Mouse (Mus musculus): Measurements from ENCODE around the gene Neto2.
"Not testable (repeated sequence)": the region's sequence is repeated elsewhere in the genome, so short reads cannot be mapped to it uniquely, and the experiment has no call there.

Gene Neto2

DNA sequence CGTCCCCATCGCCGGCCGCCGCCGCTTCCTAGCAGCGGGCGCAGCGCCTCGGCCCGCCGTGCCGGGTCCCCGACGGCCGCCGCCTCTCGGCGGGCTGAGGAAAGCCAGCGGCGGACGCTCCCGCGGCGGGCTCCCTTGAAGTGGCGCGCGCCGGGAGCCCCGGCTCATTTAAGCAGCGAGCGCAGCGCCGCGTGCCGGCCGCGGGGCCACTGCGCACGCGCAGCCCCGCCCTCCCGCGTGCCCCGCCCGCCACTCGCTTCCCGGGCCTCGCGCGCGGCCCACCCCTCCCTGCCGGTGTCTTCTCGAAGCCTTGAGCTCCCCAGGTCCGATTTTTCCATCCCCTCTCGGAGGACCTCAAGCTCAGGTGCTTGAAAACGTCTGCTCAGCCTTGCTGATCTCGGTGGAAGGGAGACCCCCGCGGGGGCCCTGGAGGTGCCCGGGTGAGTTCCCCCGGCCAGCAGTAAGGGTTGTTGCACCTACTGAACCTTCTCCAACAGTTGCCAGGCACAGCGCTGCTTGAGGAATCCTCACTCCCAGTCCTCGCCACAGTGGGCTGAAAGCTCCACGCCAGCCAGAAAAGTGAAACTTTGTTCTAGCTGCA lies at the start of gene Neto2:
TSS of gene Neto2 (minus strand) at position 174 of the 601 bp plus-strand sequence.
- peak; percentile 83 for DNase-seq

- no peak for DNase-seq
Measured at GRCm38 (mm10) chr8:85745053-85745452, 44.3 kb upstream of the Neto2 start.

- DNase-seq, result no peak
Measured at GRCm38 (mm10) chr8:85730545-85730944, 29.8 kb upstream of the Neto2 start.

GRCm38 (mm10) chr8:85717271-85717670 lies 16.5 kb upstream of the Neto2 start:
- no peak for DNase-seq

DNA sequence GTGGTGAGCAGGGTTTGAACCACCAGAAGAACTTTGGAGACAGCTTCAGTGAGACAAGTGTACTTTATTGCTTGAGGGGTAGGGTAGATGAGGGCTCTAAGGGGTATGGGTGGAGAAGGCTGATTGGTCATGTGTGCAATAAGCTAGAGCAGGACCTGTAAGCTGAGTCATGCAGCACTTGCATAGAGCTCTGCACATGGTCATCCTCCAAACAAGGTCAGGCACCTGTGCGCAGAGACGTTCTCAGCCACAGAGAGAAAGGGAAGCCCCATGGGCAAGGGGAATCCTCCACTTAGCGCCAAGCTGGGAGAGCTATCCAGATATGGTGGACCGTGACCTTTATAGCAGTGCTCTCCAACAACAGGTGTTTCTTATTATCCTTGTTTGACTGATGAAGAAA lies 16.0 kb upstream of the Neto2 start:
- no peak for DNase-seq

DNA sequence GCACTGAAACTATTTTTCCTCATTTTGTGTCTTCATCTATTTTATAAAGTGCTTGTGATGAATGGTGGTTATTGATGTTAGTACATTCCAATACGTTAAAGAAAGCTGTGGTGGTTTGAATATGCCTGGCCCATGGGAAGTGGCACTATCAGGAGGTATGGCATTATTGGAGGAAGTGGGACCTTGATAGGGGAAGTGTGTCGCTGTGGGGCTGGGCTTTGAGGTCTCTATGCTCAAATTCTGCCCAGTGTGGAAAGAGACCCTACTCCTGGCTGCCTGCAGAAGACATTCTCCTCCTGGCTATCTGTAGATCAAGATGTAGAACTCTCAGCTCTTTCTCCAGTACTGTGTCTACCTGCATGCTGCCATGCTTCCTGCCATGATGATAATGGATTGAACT lies 6.3 kb upstream of the Neto2 start:
- no peak for DNase-seq

DNA sequence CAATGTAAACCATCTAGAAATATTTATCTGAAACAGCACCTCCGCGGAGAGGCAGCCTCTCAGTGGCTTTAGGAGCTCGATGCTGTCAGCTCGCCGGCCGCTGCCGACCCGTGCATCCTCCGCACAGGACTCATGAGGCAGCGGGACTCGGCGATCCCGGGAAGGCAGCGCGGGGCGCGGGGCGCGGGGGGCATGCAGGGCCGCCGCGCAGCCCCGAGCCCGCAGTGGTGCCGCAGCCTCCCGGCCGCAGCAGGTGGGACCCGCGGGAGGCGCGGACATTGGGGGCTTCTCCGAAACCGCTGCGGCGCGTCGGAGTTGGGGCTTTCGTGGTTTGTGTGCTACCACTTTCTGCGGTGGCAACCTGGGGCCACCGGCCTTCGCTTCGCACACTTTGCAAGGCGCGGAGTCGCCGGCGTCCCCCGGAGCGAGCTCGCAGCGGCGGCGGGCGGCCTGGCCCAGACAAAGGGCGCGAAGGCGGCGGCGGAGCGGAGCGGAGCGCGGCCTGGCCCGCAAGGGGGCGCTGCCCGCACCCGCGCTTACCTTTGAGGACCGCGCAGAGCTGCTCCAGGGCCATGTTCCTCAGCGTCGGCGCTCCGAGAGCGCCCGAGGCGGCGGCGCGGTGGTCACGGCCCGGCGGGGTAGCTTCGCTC lies 498 bp downstream of the Neto2 start:
- peak; percentile 78 for DNase-seq

- peak; percentile 80 for DNase-seq
Measured at GRCm38 (mm10) chr8:85699051-85699450, 1.7 kb downstream of the Neto2 start.

DNA sequence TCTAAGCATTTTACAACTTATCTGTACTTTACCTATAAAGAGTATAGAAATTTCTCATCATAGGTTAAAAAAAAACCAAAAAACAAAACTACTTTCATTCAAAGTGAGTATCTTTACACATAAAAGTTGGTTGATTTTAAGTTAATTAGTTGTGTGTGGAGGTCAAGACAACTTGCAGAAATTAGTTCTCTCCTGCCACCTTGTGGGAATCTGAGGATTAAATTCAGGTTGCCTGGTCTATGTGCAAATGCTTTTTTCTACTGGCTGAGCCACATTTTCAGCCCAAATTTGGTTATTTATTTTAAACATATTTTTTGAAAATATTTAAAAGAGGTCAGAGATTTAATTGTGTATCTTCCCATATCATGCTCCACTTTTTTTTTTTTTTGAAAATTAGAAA lies 35.6 kb downstream of the Neto2 start:
- no peak for DNase-seq

GRCm38 (mm10) chr8:85661995-85662394 lies 38.7 kb downstream of the Neto2 start:
- DNase-seq, result peak; percentile 50

DNA sequence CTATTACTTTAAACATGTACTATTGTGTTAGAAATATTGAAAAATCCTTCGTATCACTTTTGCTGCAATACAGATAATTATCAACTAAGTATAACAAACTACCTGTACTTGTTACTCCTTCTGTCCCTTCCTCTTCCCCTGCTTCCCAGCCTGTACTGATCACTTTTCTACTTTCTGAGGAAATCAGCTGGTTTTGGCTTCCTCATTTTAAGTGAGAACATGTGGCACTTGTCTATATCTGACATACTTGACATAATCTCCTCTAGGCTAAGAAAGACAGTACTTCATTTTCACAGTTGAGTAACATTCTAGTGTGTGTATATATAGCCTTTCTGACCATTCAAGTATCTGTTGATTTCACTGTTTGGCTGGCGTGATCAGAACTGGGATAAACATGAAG lies 49.5 kb downstream of the Neto2 start:
- DNase-seq, result no peak

- DNase-seq, result no peak
Measured at GRCm38 (mm10) chr8:85648553-85648952, 52.2 kb downstream of the Neto2 start.

GRCm38 (mm10) chr8:85644921-85645665 lies 55.6 kb downstream of the Neto2 start:
- DNase-seq, result no peak

- no peak for DNase-seq
Measured at GRCm38 (mm10) chr8:85624450-85624849, 76.3 kb downstream of the Neto2 start.

GRCm38 (mm10) chr8:85623246-85623645 lies 77.5 kb downstream of the Neto2 start:
- DNase-seq, result no peak

- no peak for DNase-seq
Measured at GRCm38 (mm10) chr8:85618789-85619188, 81.9 kb downstream of the Neto2 start.

- not testable (repeated sequence) for DNase-seq
Measured at GRCm38 (mm10) chr8:85617125-85617524, 83.6 kb downstream of the Neto2 start.

- no peak for DNase-seq
Measured at GRCm38 (mm10) chr8:85608836-85609235, 91.9 kb downstream of the Neto2 start.

DNA sequence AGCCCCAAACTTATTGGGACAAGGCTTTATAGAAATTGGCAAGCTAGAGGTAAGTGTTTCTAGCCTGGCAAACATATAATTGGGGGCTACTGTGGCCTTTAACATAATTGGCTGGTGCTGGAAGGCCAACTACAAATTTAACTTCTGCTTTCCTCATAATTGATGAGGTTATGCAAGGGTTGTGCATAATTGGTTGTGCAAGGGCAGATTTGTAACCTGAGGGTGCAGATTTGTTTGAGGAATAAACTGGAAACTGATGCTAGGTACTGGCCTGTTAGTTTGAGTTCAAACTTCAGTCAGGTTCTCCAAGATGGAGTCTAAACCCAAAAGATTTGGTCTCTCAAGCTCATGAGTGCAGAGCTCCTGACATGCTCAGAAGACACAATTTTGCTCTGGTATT lies 92.9 kb downstream of the Neto2 start:
- no peak for DNase-seq

DNA sequence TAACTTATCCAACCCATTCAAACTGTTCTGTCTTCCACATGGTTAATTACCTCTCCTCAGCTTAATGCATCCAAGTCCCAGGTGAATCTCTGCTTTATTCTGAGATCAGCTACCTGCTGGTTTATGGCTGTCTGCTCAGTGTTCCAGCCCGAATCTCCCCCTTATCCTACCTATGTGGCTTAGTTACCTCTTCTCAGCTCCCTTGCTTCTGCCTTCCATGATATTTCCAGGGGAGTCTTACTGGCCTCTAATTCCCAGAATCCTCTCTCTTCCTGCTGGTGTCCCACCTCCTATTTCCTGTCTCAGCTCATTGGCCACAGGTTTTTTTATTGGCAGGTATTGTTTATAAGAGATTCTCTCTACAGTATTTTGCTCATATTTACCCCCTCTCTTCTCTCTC lies 93.8 kb downstream of the Neto2 start:
- no peak for DNase-seq

DNA sequence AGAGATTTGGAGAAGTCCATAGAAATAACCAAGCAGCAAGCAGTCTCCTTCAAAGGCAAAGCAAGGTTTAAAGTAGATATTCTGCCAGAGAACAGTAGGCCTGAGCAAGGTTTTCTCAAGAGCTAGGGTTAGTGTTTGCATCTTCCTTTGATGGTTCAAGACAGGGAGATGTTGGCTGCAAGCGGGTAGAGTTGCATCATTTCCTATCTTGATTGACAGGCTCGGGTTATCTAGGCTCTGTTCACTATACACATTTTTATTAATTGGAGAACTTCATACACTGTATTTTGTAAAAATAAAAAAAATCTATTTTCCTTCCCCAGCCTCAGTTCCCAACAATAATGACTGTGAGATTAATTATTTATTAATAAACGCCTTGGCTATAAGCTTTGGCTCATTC lies 94.2 kb downstream of the Neto2 start:
- no peak for DNase-seq

DNA sequence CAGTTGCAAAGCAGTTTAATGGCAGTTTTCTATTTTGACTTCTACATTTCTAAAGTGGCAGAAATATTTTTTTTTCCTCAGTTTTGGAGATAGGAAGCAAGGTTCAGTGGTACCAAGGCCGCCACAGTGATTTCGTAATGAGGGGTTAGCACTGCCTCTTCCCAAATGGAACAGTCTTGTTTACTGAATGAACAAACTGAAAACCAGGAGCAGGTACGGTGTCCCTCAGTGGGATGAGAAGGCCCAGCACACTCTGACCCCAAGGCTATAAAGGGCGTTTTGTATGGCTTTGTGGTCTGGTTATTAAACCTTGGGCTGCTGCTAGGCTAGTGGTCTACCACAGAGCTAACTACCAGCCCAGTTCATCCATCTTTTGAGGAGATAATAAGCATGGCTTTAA lies 96.5 kb downstream of the Neto2 start:
- no peak for DNase-seq

DNA sequence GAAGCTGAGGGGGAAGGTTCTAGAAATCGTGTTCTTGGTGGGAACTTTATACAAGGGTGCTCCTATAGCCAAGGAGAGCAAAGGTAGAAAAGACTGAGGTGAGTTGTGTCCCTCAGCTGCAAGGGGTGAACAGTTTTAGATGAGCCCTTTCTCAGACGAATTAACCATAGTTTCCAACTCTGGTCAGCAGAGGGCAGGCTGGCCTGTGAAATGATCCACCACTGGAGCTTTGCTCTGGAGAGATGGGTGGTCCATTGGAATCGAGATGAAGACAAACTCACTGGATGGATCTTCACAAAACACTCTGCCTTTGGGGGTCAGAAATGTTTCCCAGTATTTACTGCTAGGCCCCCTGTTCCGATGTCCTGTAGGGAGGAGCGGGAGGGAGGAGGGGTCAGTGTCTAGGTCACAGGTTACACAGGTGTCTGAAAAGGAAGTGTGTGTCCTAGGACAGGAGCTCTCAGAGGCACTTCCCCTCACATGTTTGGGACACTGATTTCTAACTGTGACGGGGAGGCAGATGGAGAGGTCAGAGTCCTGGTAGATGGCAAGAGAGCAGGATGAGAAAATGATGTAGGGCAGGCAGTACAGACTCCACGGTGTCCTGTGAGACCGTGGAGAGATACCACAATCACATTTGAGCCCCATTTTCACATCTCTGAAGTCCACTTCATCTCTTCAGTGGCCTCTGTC lies 97.4 kb downstream of the Neto2 start:
- DNase-seq, result peak; percentile 51

- no peak for DNase-seq
Measured at GRCm38 (mm10) chr8:85602737-85603136, 98.0 kb downstream of the Neto2 start.

All from cerebellum, adult 9-11 months (tissue).